Mouse (Mus musculus): ENCODE data around the gene Olfr70. TPM values are rescaled to one million over a fixed set of nuclear protein-coding genes. Genes with fewer than 3 reads are reported as not detected.

Gene Olfr70
- polyA plus RNA-seq, 1 experiment, result not detected

DNA sequence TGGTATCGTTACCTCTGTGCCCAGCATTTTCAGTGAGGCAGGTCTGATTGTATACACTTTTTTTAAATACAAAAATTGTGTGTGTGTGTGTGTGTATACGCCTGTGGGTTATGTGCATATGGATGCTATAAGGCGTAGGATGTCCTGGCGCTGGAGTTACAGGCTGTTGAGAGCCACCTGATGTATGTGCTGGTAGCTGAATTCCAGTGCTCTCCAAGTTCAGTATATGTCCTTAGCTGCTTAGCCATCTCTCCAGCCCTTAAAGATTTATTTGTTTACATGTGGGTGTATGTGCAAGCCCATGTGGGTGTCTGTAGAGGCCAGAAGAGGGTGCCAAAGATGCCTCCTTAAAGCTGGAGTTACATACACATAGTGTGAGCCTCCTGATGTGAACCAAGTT, 43.5 kb downstream of the Olfr70 start:
- peak in 1 of 2 experiments; percentile 34 for DNase-seq (ENCODE audit: extremely low spot score in 1 of 2, low spot score in 1 of 2)

DNA sequence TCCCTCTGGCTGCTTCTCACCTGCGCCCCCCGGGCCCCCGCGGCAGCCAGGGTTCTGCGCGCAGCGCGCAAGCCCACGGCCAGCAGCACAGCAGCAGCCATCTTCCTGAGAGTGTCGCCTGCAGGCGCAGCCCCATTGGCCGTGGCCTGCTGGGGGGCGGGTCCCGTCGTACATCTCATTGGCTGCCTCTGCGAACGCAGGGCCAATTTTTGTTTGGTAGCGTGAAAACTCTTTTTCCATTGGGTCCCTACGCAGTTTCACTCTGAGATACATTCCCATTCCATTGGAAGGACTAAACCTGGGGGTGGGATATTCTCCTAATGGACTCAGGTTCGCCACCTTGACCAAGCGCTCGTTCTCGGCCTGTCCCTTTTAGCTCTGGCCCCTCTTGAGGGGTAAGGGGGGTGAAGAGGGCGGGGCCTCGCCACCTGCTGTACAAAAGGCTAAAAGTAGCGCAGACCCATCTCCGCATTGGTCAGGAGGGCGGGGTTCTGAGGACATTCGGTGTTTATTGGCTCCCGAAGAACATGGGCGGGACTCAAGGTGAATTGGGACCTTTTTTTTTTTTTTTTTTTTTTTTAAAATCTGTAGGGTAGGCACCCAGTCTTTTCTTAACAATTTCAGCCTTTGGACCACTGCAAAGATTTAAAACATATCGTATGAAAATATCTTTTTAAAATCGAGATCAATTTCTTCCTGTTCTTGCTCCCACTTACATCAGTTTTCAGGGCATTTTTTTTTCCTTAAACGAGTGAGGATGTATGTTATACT, 44.1 kb downstream of the Olfr70 start, which contains the start of gene Hint2:
Hint2 (minus strand) TSS at position 128 of the 771 bp plus-strand sequence.
- peak; percentile 95 to 96 for DNase-seq (ENCODE audit: extremely low spot score in 1 of 2, low spot score in 1 of 2)

DNA sequence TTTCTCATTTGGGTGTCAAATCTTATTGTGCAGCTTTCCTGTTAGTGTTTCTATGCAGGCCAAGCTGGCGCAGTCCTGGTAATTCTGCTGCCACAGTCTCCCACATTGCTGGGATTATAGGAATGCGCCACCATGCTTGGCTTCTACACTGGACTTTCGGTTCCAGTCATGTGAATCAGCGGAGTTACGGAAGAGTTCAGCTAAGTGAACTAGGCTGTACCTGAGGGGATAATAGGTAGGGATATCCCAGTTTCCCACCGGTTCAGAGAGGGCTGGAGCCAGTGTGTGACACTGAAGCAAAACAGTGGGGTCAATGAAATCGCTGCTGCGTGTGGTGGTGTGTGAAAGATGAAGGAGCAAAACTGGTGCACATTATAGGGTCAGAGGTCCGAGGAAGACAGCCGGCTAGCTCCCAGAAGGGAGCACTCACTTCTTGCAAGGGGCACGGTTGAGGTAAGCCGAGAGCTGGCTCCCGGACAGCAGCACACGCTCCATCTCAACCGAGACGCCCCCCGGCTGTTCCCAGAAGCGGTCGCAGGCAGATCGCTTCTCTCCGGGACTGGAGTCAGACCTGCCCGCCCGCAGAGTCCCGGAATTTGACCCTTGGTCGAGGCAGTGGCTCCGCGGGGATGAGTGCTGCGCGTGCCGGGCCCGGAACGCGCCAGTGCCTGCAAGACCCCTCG, 44.8 kb downstream of the Olfr70 start:
- DNase-seq (ENCODE audit: extremely low spot score in 1 of 2, low spot score in 1 of 2), result no peak

- DNase-seq (ENCODE audit: extremely low spot score in 1 of 2, low spot score in 1 of 2), result no peak
Measured at GRCm38 (mm10) chr4:43653161-43654015, 47.2 kb downstream of the Olfr70 start, which contains the start of gene Spag8. Gene Spag8, minus strand, starts transcription at chr4:43653594.

DNA sequence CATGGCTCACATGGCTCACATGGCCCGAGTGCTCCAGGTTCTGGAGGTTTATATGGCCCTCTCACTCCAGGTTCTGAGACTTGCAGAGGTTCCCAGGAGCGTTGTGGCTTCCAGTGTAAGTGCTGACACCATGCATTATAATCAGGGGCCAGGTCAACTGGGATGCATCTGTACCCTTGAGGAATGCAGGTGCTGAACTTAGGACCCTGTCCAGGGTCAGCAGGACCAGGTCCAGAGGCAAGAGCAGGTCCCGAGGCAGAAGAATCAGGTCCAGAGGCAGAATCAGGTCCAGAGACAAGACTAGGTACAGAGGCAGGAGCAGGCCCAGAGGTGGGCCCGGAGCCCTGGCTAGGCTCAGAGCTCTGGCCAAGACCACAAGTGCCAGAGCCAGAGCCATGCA, 47.9 kb downstream of the Olfr70 start:
- no peak for DNase-seq (ENCODE audit: extremely low spot score in 1 of 2, low spot score in 1 of 2)

GRCm38 (mm10) chr4:43649783-43650182, 50.8 kb downstream of the Olfr70 start:
- no peak for DNase-seq (ENCODE audit: extremely low spot score in 1 of 2, low spot score in 1 of 2)

Other genes with a start within 250 kb of the Olfr70 start
- gene Cd72, start 246.2 kb downstream of the Olfr70 start, polyA plus RNA-seq (2012; rRNA removed), result 0.64 and 1.6 TPM in 2 replicates
- gene Sit1, start 217.1 kb downstream of the Olfr70 start, polyA plus RNA-seq (2012; rRNA removed), result 0.16 TPM in 1 of 2 replicates, not detected in the other
- gene Ccdc107, start 207.9 kb downstream of the Olfr70 start, polyA plus RNA-seq (2012; rRNA removed), result 88.4 and 126 TPM in 2 replicates
- 1.3 and 1.6 TPM in 2 replicates for gene Arhgef39, start 201.1 kb downstream of the Olfr70 start, polyA plus RNA-seq (2012; rRNA removed)
- 0.11 and 0.14 TPM in 2 replicates for gene Car9, start 193.8 kb downstream of the Olfr70 start, polyA plus RNA-seq (2012; rRNA removed)
- 11.8 and 15.7 TPM in 2 replicates for gene Tpm2, start 177.0 kb downstream of the Olfr70 start, polyA plus RNA-seq (2012; rRNA removed)
- 59.9 and 78.4 TPM in 2 replicates for gene Creb3, start 138.5 kb downstream of the Olfr70 start, polyA plus RNA-seq (2012; rRNA removed)
- 42.4 and 43.2 TPM in 2 replicates for gene Tln1, start 138.1 kb downstream of the Olfr70 start, polyA plus RNA-seq (2012; rRNA removed)
- gene Rgp1, start 122.1 kb downstream of the Olfr70 start, polyA plus RNA-seq (2012; rRNA removed), result 35.5 and 39.6 TPM in 2 replicates
- 85.8 and 91.4 TPM in 2 replicates for gene Gba2, start 121.9 kb downstream of the Olfr70 start, polyA plus RNA-seq (2012; rRNA removed)
- gene Msmp, start 116.3 kb downstream of the Olfr70 start, polyA plus RNA-seq (2012; rRNA removed), result not detected in 2 replicates
- gene Npr2, start 68.9 kb downstream of the Olfr70 start, polyA plus RNA-seq (2012; rRNA removed), result 119 and 122 TPM in 2 replicates
- gene Spag8, start 47.2 kb downstream of the Olfr70 start, polyA plus RNA-seq (2012; rRNA removed), result 2.1 and 2.6 TPM in 2 replicates
- gene Hint2, start 44.3 kb downstream of the Olfr70 start, polyA plus RNA-seq (2012; rRNA removed), result 75.8 and 81.1 TPM in 2 replicates
- gene Tmem8b, start 31.8 kb downstream of the Olfr70 start, polyA plus RNA-seq (2012; rRNA removed), result 35.5 and 38.0 TPM in 2 replicates
- gene Fam221b, start 31.7 kb downstream of the Olfr70 start, polyA plus RNA-seq (2012; rRNA removed), result 0.88 and 0.94 TPM in 2 replicates
- gene Olfr71, start 9.4 kb upstream of the Olfr70 start, polyA plus RNA-seq (2012; rRNA removed), result not detected in 2 replicates
- 1.9 and 2.8 TPM in 2 replicates for gene Hrct1, start 26.4 kb upstream of the Olfr70 start, polyA plus RNA-seq (2012; rRNA removed)
- gene Spaar, start 29.2 kb upstream of the Olfr70 start, polyA plus RNA-seq (2012; rRNA removed), result 0.97 and 1.2 TPM in 2 replicates
- gene Olfr159, start 70.2 kb upstream of the Olfr70 start, polyA plus RNA-seq (2012; rRNA removed), result not detected in 2 replicates
- gene Olfr156, start 123.1 kb upstream of the Olfr70 start, polyA plus RNA-seq (2012; rRNA removed), result not detected in 2 replicates
- gene Olfr157, start 139.4 kb upstream of the Olfr70 start, polyA plus RNA-seq (2012; rRNA removed), result not detected in 2 replicates
- gene Olfr155, start 150.8 kb upstream of the Olfr70 start, polyA plus RNA-seq (2012; rRNA removed), result 0.08 TPM in 1 of 2 replicates, not detected in the other
- gene Reck, start 174.7 kb upstream of the Olfr70 start, polyA plus RNA-seq (2012; rRNA removed), result 12.5 and 13.4 TPM in 2 replicates

Measured in frontal cortex, adult 2 months (tissue).